ENCODE assay signal across 15 mouse cellular contexts in genomic region chr5:125344296-125344695, GRCm38 (mm10). TPM values are rescaled to one million over a fixed set of nuclear protein-coding genes. Genes with fewer than 3 reads are reported as not detected.
"Had no signal": no experiment of that assay in that cellular context is flagged by ENCODE, and none has a peak within 500 bp of the region (broad histone marks: within the 10 kb centered on the region; RNA-seq: fewer than 3 reads in every experiment).

No protein-coding gene starts in this region.

- DNase-seq: kidney, postnatal 10 days; kidney, postnatal 36 days; layer of hippocampus, postnatal 36 days; liver, postnatal 0 days; lung, embryonic 14.5 days; right cerebral cortex, adult 18-20 months; right cerebral cortex, postnatal 14 days; right cerebral cortex, postnatal 4 days; thymus, adult 2 months; thymus, postnatal 14 days; thymus, postnatal 4 days had no signal

- ATAC-seq: liver, postnatal 0 days; lung, postnatal 0 days; midbrain, embryonic 15.5 days had no signal

RNA-seq across cellular contexts. Expression of gene Gm10382, which starts 44.8 kb away (rescaled TPM):
- total RNA-seq: layer of hippocampus, postnatal 36 days; liver, adult 2 months had no signal
- polyA plus RNA-seq: macrophage had no signal
